Mouse (Mus musculus) naive thymus-derived CD4-positive, alpha-beta T cell, adult 2 months (primary cell): Measurements from ENCODE around the gene Cd164l2.
A peak's percentile ranks its signal among the peaks of the same experiment; 100 is the strongest.

Experiments used
- DNase-seq: peaks from one replicate; pipeline ENCODE4 v3.0.0-alpha.2; 2011; ENCODE audit warnings: low read depth

Cd164l2 gene

DNA sequence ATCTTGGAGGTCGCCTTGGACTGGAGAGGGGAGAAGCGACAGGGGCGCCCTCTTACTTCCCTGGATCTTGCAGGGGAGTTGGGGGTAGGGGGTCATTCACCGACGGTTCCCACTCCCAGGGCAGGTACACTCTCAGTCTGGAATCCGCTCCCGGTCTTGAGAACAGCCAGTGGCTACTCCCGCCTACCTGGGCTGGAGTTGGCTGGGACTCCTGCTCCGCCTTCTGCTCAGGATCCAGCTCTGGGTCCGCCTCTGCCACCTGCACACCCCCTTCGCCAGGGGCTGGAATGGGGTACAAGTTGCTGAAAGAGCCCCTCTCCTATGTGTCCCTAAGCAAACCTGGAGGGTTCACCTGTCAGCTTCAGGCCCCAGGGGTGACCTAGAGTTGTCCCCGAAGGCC lies 45.3 kb downstream of the Cd164l2 start:
- no peak for DNase-seq

- no peak for DNase-seq
These were observed 46.0 kb downstream of the Cd164l2 start for GRCm38 (mm10) chr4:133257798-133258408.

- peak; percentile 48 for DNase-seq
These were observed 49.9 kb downstream of the Cd164l2 start for GRCm38 (mm10) chr4:133261641-133262374.

GRCm38 (mm10) chr4:133262375-133262765 lies 50.4 kb downstream of the Cd164l2 start:
- DNase-seq = no peak

DNA sequence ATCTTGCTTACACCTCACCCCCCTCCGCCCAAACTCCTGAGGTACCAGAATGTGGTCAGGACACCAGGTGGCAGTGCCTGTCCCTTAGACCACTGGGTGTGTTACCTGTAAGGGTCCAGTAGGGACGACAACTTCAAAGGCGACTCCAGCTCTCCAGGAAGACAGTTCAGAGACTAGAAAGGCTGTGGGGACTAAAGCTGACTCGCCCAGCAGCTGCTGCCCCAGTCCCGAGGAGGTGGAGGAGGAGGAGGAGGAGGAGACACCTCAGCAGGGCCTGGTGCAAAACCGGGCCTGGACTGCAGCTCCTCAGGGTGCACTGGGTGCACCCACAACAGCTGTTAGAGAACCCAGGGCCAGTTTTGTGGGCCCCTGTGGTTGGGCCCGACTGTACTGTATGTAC lies 51.0 kb downstream of the Cd164l2 start, which contains the start of gene Sytl1:
Gene Sytl1 (minus strand): TSS at position 232 of the 400 bp plus-strand sequence.
- peak; percentile 53 for DNase-seq

DNA sequence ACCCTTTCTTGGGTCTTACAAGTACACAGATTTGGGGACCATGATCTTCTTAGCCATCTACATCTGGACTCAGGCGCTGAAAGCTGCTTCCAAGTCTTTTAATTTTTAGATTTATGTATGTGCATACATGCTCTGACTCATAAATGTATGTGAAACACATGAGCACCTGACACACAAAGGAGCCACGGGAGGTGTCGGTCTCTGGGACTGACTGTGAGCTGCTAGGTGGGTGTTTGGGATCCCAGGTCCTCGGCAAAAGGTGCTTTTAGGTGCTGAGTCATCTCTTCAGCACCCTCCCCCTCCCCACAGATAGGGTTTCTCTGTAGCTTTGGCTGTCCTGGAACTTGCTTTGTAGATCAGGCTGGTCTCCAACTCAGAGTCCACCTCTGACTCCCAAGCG lies 51.8 kb downstream of the Cd164l2 start:
- DNase-seq = peak; percentile 28

- no peak for DNase-seq
These were observed 52.6 kb downstream of the Cd164l2 start for GRCm38 (mm10) chr4:133264559-133264958.

GRCm38 (mm10) chr4:133265297-133265696 lies 53.4 kb downstream of the Cd164l2 start:
- no peak for DNase-seq

- DNase-seq = no peak
These were observed 53.8 kb downstream of the Cd164l2 start for GRCm38 (mm10) chr4:133265759-133266158.

- no peak for DNase-seq
These were observed 54.4 kb downstream of the Cd164l2 start for GRCm38 (mm10) chr4:133266248-133266880.

DNA sequence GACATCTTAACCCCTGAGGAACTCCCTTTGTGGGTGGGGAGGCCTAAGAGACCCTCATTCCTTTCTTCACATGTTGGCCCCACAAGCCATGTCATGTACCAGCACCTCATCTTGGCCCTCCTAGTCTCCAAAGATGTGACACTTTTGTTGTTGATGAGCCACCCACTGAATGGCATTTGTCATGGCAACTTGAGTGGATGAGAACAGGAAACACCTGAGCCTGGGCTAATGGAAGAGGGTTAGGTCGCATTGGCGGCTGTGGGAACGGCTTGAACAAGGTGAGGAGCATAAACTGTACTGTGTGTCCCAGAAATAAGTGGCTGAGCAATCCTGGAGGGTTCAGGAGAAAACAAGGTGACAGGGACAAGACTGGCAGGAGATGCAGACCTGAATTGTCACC lies 57.0 kb downstream of the Cd164l2 start:
- no peak for DNase-seq

GRCm38 (mm10) chr4:133269596-133269995 lies 57.7 kb downstream of the Cd164l2 start:
- DNase-seq = no peak

GRCm38 (mm10) chr4:133270929-133271328 lies 59.0 kb downstream of the Cd164l2 start:
- no peak for DNase-seq
